Mouse (Mus musculus): ENCODE measurements at regions not wholly inside any gene's neighbourhood (a gene's known extent, or its start where the extent isn't known, plus 50 kb on each side); places are given as distances from the start of the nearest gene placed in this dataset.

- no peak for TF ChIP-seq POLR2A (IDR thresholded peaks at IDR 0.05; ENCODE audit: borderline replicate concordance, control insufficient read depth, low read depth, low read length)
- TF ChIP-seq CTCF (IDR thresholded peaks at IDR 0.05; ENCODE audit: control insufficient read depth, insufficient read depth, low read length): no peak
Observed at GRCm38 (mm10) chr4:153220074-153220473, 262.5 kb downstream of the Ajap1 start.
